ENCODE assay signal across 10 mouse cellular contexts in the genomic region with DNA sequence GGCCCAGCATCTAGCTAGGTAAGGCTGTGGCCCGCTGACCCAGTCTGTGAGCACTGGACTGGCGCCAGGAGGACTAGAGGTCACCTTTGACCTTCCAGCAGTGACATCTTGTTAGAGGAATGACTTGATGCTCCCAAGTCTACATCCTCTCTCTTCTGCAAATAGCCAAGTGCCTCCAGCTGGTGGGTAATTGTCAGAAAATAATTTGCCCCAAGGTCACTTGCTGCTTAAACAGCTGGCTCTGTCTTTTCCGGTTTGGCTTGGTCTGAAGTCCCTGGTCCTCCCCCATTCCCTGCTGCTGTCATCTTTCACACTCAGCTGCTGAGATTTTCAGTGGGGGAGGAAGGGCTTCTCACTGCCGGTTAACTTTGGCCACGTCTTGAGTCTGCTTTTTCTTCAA. TPM values are rescaled to one million over a fixed set of nuclear protein-coding genes. Genes with fewer than 3 reads are reported as not detected.
DNase-seq lines count a peak whose midpoint lies in the region; ATAC-seq and TF ChIP-seq lines count a peak whose summit lies in the region.
"Had no signal": no experiment of that assay in that cellular context is flagged by ENCODE, and none has a peak within 500 bp of the region (broad histone marks: within the 10 kb centered on the region; RNA-seq: fewer than 3 reads in every experiment).

No protein-coding gene starts in this region.

- H3K4me3 ChIP-seq in midbrain, postnatal 0 days (ENCODE audit: low read depth, low read length), result no peak overlapping the region
- H3K4me3 ChIP-seq in midbrain, embryonic 15.5 days, result no peak overlapping the region
- H3K4me3 ChIP-seq in heart, postnatal 0 days (ENCODE audit: low read depth, low read length), result no peak overlapping the region
- H3K4me3 ChIP-seq in limb, embryonic 11.5 days (ENCODE audit: low read depth, low read length), result no peak overlapping the region
- no peak overlapping the region for H3K4me3 ChIP-seq in liver, embryonic 11.5 days (ENCODE audit: low read depth, low read length)
- H3K4me3 ChIP-seq: forebrain, embryonic 15.5 days; neural tube, embryonic 12.5 days had no signal

- TF ChIP-seq EP300 in heart, postnatal 0 days (IDR thresholded peaks at IDR 0.05; ENCODE audit: low read depth), result no peak

- WGBS in midbrain, postnatal 0 days, result 67% methylated on average over 5 of the region's 5 CpGs
- WGBS in midbrain, embryonic 15.5 days, result 72% methylated on average over 5 of the region's 5 CpGs
- WGBS in heart, postnatal 0 days, result 27% methylated on average over 5 of the region's 5 CpGs
- 41% methylated on average over 5 of the region's 5 CpGs for WGBS in limb, embryonic 11.5 days
- 59% methylated on average over 5 of the region's 5 CpGs for WGBS in liver, embryonic 11.5 days

- H3K27ac ChIP-seq in midbrain, postnatal 0 days (ENCODE audit: low read depth, low read length), result no peak overlapping the region
- H3K27ac ChIP-seq in midbrain, embryonic 15.5 days, result no peak overlapping the region
- H3K27ac ChIP-seq in heart, postnatal 0 days (ENCODE audit: low read depth), result no peak overlapping the region
- H3K27ac ChIP-seq in limb, embryonic 11.5 days (replicated peaks; ENCODE audit: low read depth, low read length), result no peak overlapping the region
- no peak overlapping the region for H3K27ac ChIP-seq in liver, embryonic 11.5 days (ENCODE audit: low read depth, low read length)
- H3K27ac ChIP-seq: forebrain, embryonic 15.5 days; neural tube, embryonic 12.5 days had no signal

- TF ChIP-seq CTCF in midbrain, postnatal 0 days (IDR thresholded peaks at IDR 0.05), result no peak
- no peak for TF ChIP-seq CTCF in heart, postnatal 0 days (IDR thresholded peaks at IDR 0.05; ENCODE audit: low read depth)

- H3K4me2 ChIP-seq in midbrain, postnatal 0 days (ENCODE audit: low read depth, low read length, poor library complexity, severe bottlenecking), result no peak overlapping the region
- no peak overlapping the region for H3K4me2 ChIP-seq in midbrain, embryonic 15.5 days
- H3K4me2 ChIP-seq in heart, postnatal 0 days (ENCODE audit: low read depth, low read length), result no peak overlapping the region
- H3K4me2 ChIP-seq in limb, embryonic 11.5 days (ENCODE audit: low read depth, severe bottlenecking), result no peak overlapping the region
- H3K4me2 ChIP-seq in liver, embryonic 11.5 days, result no peak overlapping the region
- H3K4me2 ChIP-seq: forebrain, embryonic 15.5 days; neural tube, embryonic 12.5 days had no signal

- H3K36me3 ChIP-seq in midbrain, postnatal 0 days (ENCODE audit: insufficient read depth, low read length), result no peaks in the 10 kb centered on the region
- no peaks in the 10 kb centered on the region for H3K36me3 ChIP-seq in midbrain, embryonic 15.5 days (replicated peaks)
- no peaks in the 10 kb centered on the region for H3K36me3 ChIP-seq in heart, postnatal 0 days (replicated peaks; ENCODE audit: control insufficient read depth, insufficient read depth, low read length)
- no peaks in the 10 kb centered on the region for H3K36me3 ChIP-seq in limb, embryonic 11.5 days (ENCODE audit: control insufficient read depth, insufficient read depth, low read length)
- no peaks in the 10 kb centered on the region for H3K36me3 ChIP-seq in liver, embryonic 11.5 days (ENCODE audit: control insufficient read depth, insufficient read depth, low read length)
- H3K36me3 ChIP-seq: forebrain, embryonic 15.5 days had no signal

- no peaks in the 10 kb centered on the region for H3K4me1 ChIP-seq in midbrain, postnatal 0 days (ENCODE audit: insufficient read depth, low read length)
- H3K4me1 ChIP-seq in midbrain, embryonic 15.5 days, result no peaks in the 10 kb centered on the region
- peaks cover 8% of the 10 kb centered on the region; the same call in 1 of the 2 replicates for H3K4me1 ChIP-seq in heart, postnatal 0 days (ENCODE audit: control insufficient read depth, insufficient read depth)
- H3K4me1 ChIP-seq in limb, embryonic 11.5 days (ENCODE audit: control insufficient read depth, insufficient read depth, low read length), result peaks cover 11% of the 10 kb centered on the region
- H3K4me1 ChIP-seq in liver, embryonic 11.5 days (replicated peaks; ENCODE audit: control insufficient read depth, insufficient read depth, low read length), result no peaks in the 10 kb centered on the region; the same call in 1 of the 2 replicates
- H3K4me1 ChIP-seq: forebrain, embryonic 15.5 days had no signal

- H3K9me3 ChIP-seq in midbrain, postnatal 0 days (ENCODE audit: low read length), result no peaks in the 10 kb centered on the region
- no peaks in the 10 kb centered on the region for H3K9me3 ChIP-seq in midbrain, embryonic 15.5 days
- peaks cover 4% of the 10 kb centered on the region; the same call in 1 of the 2 replicates for H3K9me3 ChIP-seq in heart, postnatal 0 days (replicated peaks; ENCODE audit: control insufficient read depth, low read length)
- H3K9me3 ChIP-seq in limb, embryonic 11.5 days (ENCODE audit: control insufficient read depth, low read length), result 0 out of 2 replicates have a peak, but pooled peaks cover 3% of the 10 kb centered on the region
- 0 out of 2 replicates have a peak, but pooled peaks cover 3% of the 10 kb centered on the region for H3K9me3 ChIP-seq in liver, embryonic 11.5 days (ENCODE audit: control insufficient read depth, low read length)
- H3K9me3 ChIP-seq: forebrain, embryonic 15.5 days; neural tube, embryonic 12.5 days had no signal

- H3K9ac ChIP-seq in midbrain, postnatal 0 days (replicated peaks; ENCODE audit: low read length, poor library complexity, severe bottlenecking), result no peak overlapping the region
- no peak overlapping the region for H3K9ac ChIP-seq in midbrain, embryonic 15.5 days
- no peak overlapping the region for H3K9ac ChIP-seq in heart, postnatal 0 days (replicated peaks; ENCODE audit: low read depth, low read length)
- no peak overlapping the region for H3K9ac ChIP-seq in limb, embryonic 11.5 days (ENCODE audit: low read length)
- no peak overlapping the region for H3K9ac ChIP-seq in liver, embryonic 11.5 days (ENCODE audit: low read depth, low read length)
- H3K9ac ChIP-seq: forebrain, embryonic 15.5 days; neural tube, embryonic 12.5 days had no signal

- no peak for ATAC-seq in midbrain, postnatal 0 days (ENCODE audit: low FRiP score)
- ATAC-seq in midbrain, embryonic 15.5 days (replicated peaks), result no peak
- peak; percentile 45; the same call in 1 of the 2 replicates for ATAC-seq in heart, postnatal 0 days (ENCODE audit: insufficient read depth, low read depth)
- ATAC-seq in limb, embryonic 11.5 days (ENCODE audit: insufficient number of reproducible peaks, low FRiP score, low TSS enrichment, low read depth), result no peak
- ATAC-seq in liver, embryonic 11.5 days (replicated peaks; ENCODE audit: low FRiP score), result no peak
- ATAC-seq: forebrain, embryonic 15.5 days had no signal

- peak; percentile 23 for DNase-seq in midbrain, postnatal 0 days (ENCODE audit: low spot score)
- DNase-seq in heart, postnatal 0 days (ENCODE audit: low spot score), result peak; percentile 33
- peak; percentile 32 for DNase-seq in limb, embryonic 11.5 days (ENCODE audit: low spot score)
- DNase-seq in testis, postnatal 14 days (ENCODE audit: low spot score), result peak; percentile 25
- no peak for DNase-seq in thymus, postnatal 10 days (ENCODE audit: low spot score in 2 of 2)
- DNase-seq in liver, embryonic 11.5 days (ENCODE audit: low spot score), result no peak
- no peak for DNase-seq in ovary, postnatal 10 days (ENCODE audit: low spot score)

- H3K27me3 ChIP-seq in midbrain, postnatal 0 days (ENCODE audit: insufficient read depth, low read length), result no peaks in the 10 kb centered on the region
- H3K27me3 ChIP-seq in midbrain, embryonic 15.5 days (replicated peaks), result no peaks in the 10 kb centered on the region
- no peaks in the 10 kb centered on the region for H3K27me3 ChIP-seq in heart, postnatal 0 days (ENCODE audit: control insufficient read depth, insufficient read depth, low read length)
- no peaks in the 10 kb centered on the region for H3K27me3 ChIP-seq in limb, embryonic 11.5 days (ENCODE audit: control insufficient read depth, insufficient read depth, low read length)
- H3K27me3 ChIP-seq in liver, embryonic 11.5 days (replicated peaks; ENCODE audit: control insufficient read depth, insufficient read depth, low read length), result no peaks in the 10 kb centered on the region
- H3K27me3 ChIP-seq: forebrain, embryonic 15.5 days; neural tube, embryonic 12.5 days had no signal

RNA-seq across cellular contexts. Expression of gene Tspan11, which starts 45.3 kb away (rescaled TPM):
- total RNA-seq in midbrain, postnatal 0 days (2014; rRNA removed), result 5.0 and 6.5 TPM in 2 replicates
- 2.6 and 3.0 TPM in 2 replicates for polyA plus RNA-seq in midbrain, postnatal 0 days (2015; fragmentation: Nextera tagmentation; extraction: Ambion mirVana)
- polyA plus RNA-seq in midbrain, embryonic 15.5 days (2015; fragmentation: Nextera tagmentation; extraction: Ambion mirVana), result 4.8 and 6.9 TPM in 2 replicates
- 1.5 and 2.5 TPM in 2 replicates for total RNA-seq in heart, postnatal 0 days (2014; rRNA removed; ENCODE audit: low replicate concordance)
- polyA plus RNA-seq in heart, postnatal 0 days (2015; fragmentation: Nextera tagmentation; extraction: Ambion mirVana), result 1.7 and 2.3 TPM in 2 replicates
- polyA plus RNA-seq in limb, embryonic 11.5 days (2014; fragmentation: Nextera tagmentation; extraction: Ambion mirVana), result 13.6 and 13.7 TPM in 2 replicates
- 0.58 and 1.7 TPM in 2 replicates for polyA plus RNA-seq in liver, embryonic 11.5 days (2014; fragmentation: Nextera tagmentation; extraction: Ambion mirVana)

Comparison
In these comparisons a context has a peak if more than half of its experiments do, and no peak if none do; other contexts are left out.
1. DNase-seq: peak in midbrain, postnatal 0 days (single experiment), heart, postnatal 0 days (single experiment), limb, embryonic 11.5 days (single experiment) and testis, postnatal 14 days (single experiment); none in thymus, postnatal 10 days (0 of 2), liver, embryonic 11.5 days (single experiment) and ovary, postnatal 10 days (single experiment).